Mouse (Mus musculus): ENCODE data around the gene Sept9. TPM values are rescaled to one million over a fixed set of nuclear protein-coding genes. Genes with fewer than 3 reads are reported as not detected.

The Sept9 gene
- polyA plus RNA-seq, 1 experiment = not detected

- TF ChIP-seq POLR2A (IDR thresholded peaks at IDR 0.05; ENCODE audit: insufficient read depth, low read depth, low read length) (no peak), CTCF (IDR thresholded peaks at IDR 0.05; ENCODE audit: insufficient read depth, low read depth, low read length) (no peak)
- H3K4me3 ChIP-seq (ENCODE audit: insufficient read depth, low read depth, low read length) = no peak overlapping the region
- 83% methylated on average over 18 of the region's 18 CpGs for WGBS
- H3K4me1 ChIP-seq (ENCODE audit: control insufficient read depth, insufficient read depth, low read length) = peaks cover 10% of the 10 kb centered on the region
- no peak overlapping the region for H3K27ac ChIP-seq (ENCODE audit: insufficient read depth, low read depth, low read length)
Measured at GRCm38 (mm10) chr11:117249282-117249984, 50.0 kb downstream of the Sept9 start.

- H3K4me1 ChIP-seq (ENCODE audit: control insufficient read depth, insufficient read depth, low read length) = peaks cover 10% of the 10 kb centered on the region
- TF ChIP-seq POLR2A (IDR thresholded peaks at IDR 0.05; ENCODE audit: insufficient read depth, low read depth, low read length) (no peak), CTCF (IDR thresholded peaks at IDR 0.05; ENCODE audit: insufficient read depth, low read depth, low read length) (no peak)
- no peak overlapping the region for H3K27ac ChIP-seq (ENCODE audit: insufficient read depth, low read depth, low read length)
- WGBS = 92% methylated on average over 22 of the region's 22 CpGs
- no peak overlapping the region for H3K4me3 ChIP-seq (ENCODE audit: insufficient read depth, low read depth, low read length)
Measured at GRCm38 (mm10) chr11:117249985-117250928, 50.8 kb downstream of the Sept9 start.

GRCm38 (mm10) chr11:117251755-117252154, 52.3 kb downstream of the Sept9 start:
- no peak overlapping the region for H3K27ac ChIP-seq (ENCODE audit: insufficient read depth, low read depth, low read length)
- H3K4me1 ChIP-seq (ENCODE audit: control insufficient read depth, insufficient read depth, low read length) = peaks cover 22% of the 10 kb centered on the region
- TF ChIP-seq POLR2A (IDR thresholded peaks at IDR 0.05; ENCODE audit: insufficient read depth, low read depth, low read length) (no peak), CTCF (IDR thresholded peaks at IDR 0.05; ENCODE audit: insufficient read depth, low read depth, low read length) (no peak)
- WGBS = 93% methylated on average over 4 of the region's 4 CpGs
- H3K4me3 ChIP-seq (ENCODE audit: insufficient read depth, low read depth, low read length) = no peak overlapping the region

GRCm38 (mm10) chr11:117252846-117253245, 53.4 kb downstream of the Sept9 start:
- Histone ChIP-seq H3K4me3 (ENCODE audit: insufficient read depth, low read depth, low read length) (no peak overlapping the region), H3K27ac (ENCODE audit: insufficient read depth, low read depth, low read length) (no peak overlapping the region), H3K4me1 (ENCODE audit: control insufficient read depth, insufficient read depth, low read length) (peaks cover 24% of the 10 kb centered on the region)
- no peak for TF ChIP-seq CTCF (IDR thresholded peaks at IDR 0.05; ENCODE audit: insufficient read depth, low read depth, low read length)
- no peak for TF ChIP-seq POLR2A (IDR thresholded peaks at IDR 0.05; ENCODE audit: insufficient read depth, low read depth, low read length)
- WGBS = 87% methylated on average over 13 of the region's 13 CpGs

GRCm38 (mm10) chr11:117254161-117255107, 55.0 kb downstream of the Sept9 start:
- WGBS = 73% methylated on average over 18 of the region's 18 CpGs
- H3K27ac ChIP-seq (ENCODE audit: insufficient read depth, low read depth, low read length) = no peak overlapping the region
- peaks cover 36% of the 10 kb centered on the region for H3K4me1 ChIP-seq (ENCODE audit: control insufficient read depth, insufficient read depth, low read length)
- H3K4me3 ChIP-seq (ENCODE audit: insufficient read depth, low read depth, low read length) = no peak overlapping the region
- TF ChIP-seq CTCF (IDR thresholded peaks at IDR 0.05; ENCODE audit: insufficient read depth, low read depth, low read length) (no peak), POLR2A (IDR thresholded peaks at IDR 0.05; ENCODE audit: insufficient read depth, low read depth, low read length) (no peak)

- peaks cover 39% of the 10 kb centered on the region for H3K4me1 ChIP-seq (ENCODE audit: control insufficient read depth, insufficient read depth, low read length)
- 93% methylated on average over 3 of the region's 3 CpGs for WGBS
- H3K4me3 ChIP-seq (ENCODE audit: insufficient read depth, low read depth, low read length) = no peak overlapping the region
- no peak overlapping the region for H3K27ac ChIP-seq (ENCODE audit: insufficient read depth, low read depth, low read length)
- no peak for TF ChIP-seq POLR2A (IDR thresholded peaks at IDR 0.05; ENCODE audit: insufficient read depth, low read depth, low read length)
- no peak for TF ChIP-seq CTCF (IDR thresholded peaks at IDR 0.05; ENCODE audit: insufficient read depth, low read depth, low read length)
Measured at GRCm38 (mm10) chr11:117255108-117255489, 55.6 kb downstream of the Sept9 start.

GRCm38 (mm10) chr11:117256088-117256487, 56.6 kb downstream of the Sept9 start:
- peaks cover 45% of the 10 kb centered on the region for H3K4me1 ChIP-seq (ENCODE audit: control insufficient read depth, insufficient read depth, low read length)
- H3K27ac ChIP-seq (ENCODE audit: insufficient read depth, low read depth, low read length) = peak overlapping the region; percentile 60
- no peak overlapping the region for H3K4me3 ChIP-seq (ENCODE audit: insufficient read depth, low read depth, low read length)
- WGBS = 36% methylated on average over 9 of the region's 9 CpGs
- TF ChIP-seq CTCF (IDR thresholded peaks at IDR 0.05; ENCODE audit: insufficient read depth, low read depth, low read length) (no peak), POLR2A (IDR thresholded peaks at IDR 0.05; ENCODE audit: insufficient read depth, low read depth, low read length) (no peak)

GRCm38 (mm10) chr11:117256840-117257239, 57.4 kb downstream of the Sept9 start:
- WGBS = 95% methylated on average over 6 of the region's 6 CpGs
- Histone ChIP-seq H3K27ac (ENCODE audit: insufficient read depth, low read depth, low read length) (0 out of 2 replicates have a peak overlapping the region, but pooled peaks have one; percentile 60), H3K4me3 (ENCODE audit: insufficient read depth, low read depth, low read length) (no peak overlapping the region), H3K4me1 (ENCODE audit: control insufficient read depth, insufficient read depth, low read length) (peaks cover 41% of the 10 kb centered on the region)
- no peak for TF ChIP-seq CTCF (IDR thresholded peaks at IDR 0.05; ENCODE audit: insufficient read depth, low read depth, low read length)
- no peak for TF ChIP-seq POLR2A (IDR thresholded peaks at IDR 0.05; ENCODE audit: insufficient read depth, low read depth, low read length)
